Mouse (Mus musculus): Measurements from ENCODE around the gene Tacc3.

DNA sequence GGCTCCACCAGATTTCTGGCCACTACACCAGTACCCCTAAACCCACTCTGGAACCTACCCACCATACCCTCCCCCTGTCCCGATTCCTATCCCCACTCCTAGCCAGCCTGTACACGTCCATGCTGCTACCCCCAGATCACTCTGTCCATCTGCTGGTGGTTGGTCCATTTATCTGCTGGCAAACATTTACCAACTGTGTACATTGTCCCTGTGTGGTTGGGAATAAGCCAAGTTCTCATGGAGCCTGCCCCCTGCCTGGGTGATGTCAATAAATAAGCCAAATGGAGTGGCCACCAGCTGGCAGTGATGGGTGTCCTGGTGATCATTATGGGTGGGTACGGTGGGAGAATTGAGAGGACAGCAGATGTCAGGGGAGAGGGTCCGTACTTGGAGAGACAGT lies 29.2 kb downstream of the Tacc3 start:
- TF ChIP-seq CTCF (IDR thresholded peaks at IDR 0.05; ENCODE audit: borderline replicate concordance, extremely low read depth, insufficient read depth, insufficient read length) (no peak), POLR2A (IDR thresholded peaks at IDR 0.05; ENCODE audit: borderline replicate concordance, extremely low read depth, insufficient read depth, insufficient read length, poor library complexity, severe bottlenecking) (no peak)

Measured in brain, embryonic 14.5 days (tissue).